Mouse (Mus musculus): Measurements from ENCODE around the gene Adgrd1. TPM values are rescaled to one million over a fixed set of nuclear protein-coding genes. Genes with fewer than 3 reads are reported as not detected.

Adgrd1 gene
- polyA plus RNA-seq, 1 experiment from 2014 or later: 1.8 TPM

DNA sequence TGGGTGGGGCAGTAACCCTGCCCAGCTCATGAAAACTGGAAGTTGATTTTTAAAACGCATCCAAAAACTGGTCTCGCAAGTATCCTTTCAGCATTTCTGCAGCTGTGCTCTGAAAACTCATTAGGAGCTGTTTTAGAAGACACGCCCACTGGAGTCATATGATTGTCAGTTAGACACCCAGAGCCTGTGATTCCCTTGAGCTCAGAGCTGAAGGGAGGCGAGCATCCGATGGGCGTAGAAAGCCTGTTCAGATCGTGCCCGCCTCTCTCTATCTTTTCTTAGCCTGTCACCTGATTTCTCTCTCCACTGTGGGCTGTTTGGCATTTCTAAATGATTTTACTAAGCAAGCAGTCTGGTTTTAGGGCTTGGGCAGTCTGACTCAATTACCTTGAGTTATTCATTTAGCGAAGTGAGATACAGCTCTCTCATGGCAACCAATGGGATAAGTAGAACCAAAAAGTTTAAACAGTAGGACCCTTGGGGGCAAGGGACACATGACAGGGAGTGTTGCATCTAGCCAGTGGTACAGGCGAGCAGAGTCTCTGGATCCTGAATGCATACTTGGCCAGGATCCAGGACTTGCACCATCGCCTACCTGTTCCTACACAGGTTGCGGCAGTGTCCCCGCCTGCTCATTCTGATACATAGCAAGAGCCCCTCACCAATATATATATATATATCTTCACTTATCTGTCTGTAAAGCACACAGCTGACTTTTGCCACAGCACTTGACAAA is 17.4 kb downstream of the Adgrd1 start:
- Histone ChIP-seq H3K9ac (replicated peaks; ENCODE audit: low read depth) (no peak overlapping the region), H3K4me3 (ENCODE audit: low read depth, low read length) (no peak overlapping the region), H3K36me3 (ENCODE audit: insufficient read depth, low read length) (no peaks in the 10 kb centered on the region), H3K9me3 (ENCODE audit: low read length) (no peaks in the 10 kb centered on the region), H3K27ac (ENCODE audit: low read length) (no peak overlapping the region), H3K4me2 (replicated peaks; ENCODE audit: low read depth, low read length) (no peak overlapping the region), H3K27me3 (replicated peaks; ENCODE audit: insufficient read depth, low read length) (no peaks in the 10 kb centered on the region), H3K4me1 (ENCODE audit: insufficient read depth, low read depth, low read length) (no peaks in the 10 kb centered on the region)
- TF ChIP-seq EP300 (IDR thresholded peaks at IDR 0.05): no peak
- TF ChIP-seq CTCF (IDR thresholded peaks at IDR 0.05): no peak
- 65% methylated on average over 13 of the region's 13 CpGs for WGBS
- ATAC-seq (no peak), DNase-seq (ENCODE audit: low spot score) (peak; percentile 5)

DNA sequence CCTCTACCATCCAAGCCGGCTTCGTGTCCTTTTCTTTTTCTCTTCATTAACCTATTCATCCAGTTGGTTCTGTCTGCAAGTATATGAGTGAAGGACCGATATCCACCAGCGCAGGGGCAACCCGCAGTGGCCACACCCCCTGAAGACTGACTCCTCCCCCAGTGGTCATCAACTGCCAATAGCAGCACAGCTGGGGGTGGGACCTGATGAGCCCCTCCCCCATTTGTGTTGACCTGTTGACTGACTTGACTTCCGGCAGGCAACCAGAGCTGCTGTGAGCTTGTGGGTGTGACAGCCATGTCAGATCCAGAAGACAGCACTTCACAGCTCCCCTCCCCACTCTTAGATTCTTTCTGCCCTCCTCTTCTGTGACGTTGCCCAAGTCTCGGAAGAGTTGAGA is 19.7 kb downstream of the Adgrd1 start:
- Histone ChIP-seq H3K27ac (ENCODE audit: low read length) (no peak overlapping the region), H3K4me3 (ENCODE audit: low read depth, low read length) (no peak overlapping the region), H3K4me2 (replicated peaks; ENCODE audit: low read depth, low read length) (no peak overlapping the region), H3K27me3 (replicated peaks; ENCODE audit: insufficient read depth, low read length) (no peaks in the 10 kb centered on the region), H3K4me1 (ENCODE audit: insufficient read depth, low read depth, low read length) (no peaks in the 10 kb centered on the region), H3K9me3 (ENCODE audit: low read length) (no peaks in the 10 kb centered on the region), H3K36me3 (ENCODE audit: insufficient read depth, low read length) (no peaks in the 10 kb centered on the region), H3K9ac (replicated peaks; ENCODE audit: low read depth) (no peak overlapping the region)
- WGBS: 75% methylated on average over 8 of the region's 8 CpGs
- TF ChIP-seq EP300 (IDR thresholded peaks at IDR 0.05): no peak
- no peak for TF ChIP-seq CTCF (IDR thresholded peaks at IDR 0.05)
- no peak for DNase-seq (ENCODE audit: low spot score)
- ATAC-seq: no peak

DNA sequence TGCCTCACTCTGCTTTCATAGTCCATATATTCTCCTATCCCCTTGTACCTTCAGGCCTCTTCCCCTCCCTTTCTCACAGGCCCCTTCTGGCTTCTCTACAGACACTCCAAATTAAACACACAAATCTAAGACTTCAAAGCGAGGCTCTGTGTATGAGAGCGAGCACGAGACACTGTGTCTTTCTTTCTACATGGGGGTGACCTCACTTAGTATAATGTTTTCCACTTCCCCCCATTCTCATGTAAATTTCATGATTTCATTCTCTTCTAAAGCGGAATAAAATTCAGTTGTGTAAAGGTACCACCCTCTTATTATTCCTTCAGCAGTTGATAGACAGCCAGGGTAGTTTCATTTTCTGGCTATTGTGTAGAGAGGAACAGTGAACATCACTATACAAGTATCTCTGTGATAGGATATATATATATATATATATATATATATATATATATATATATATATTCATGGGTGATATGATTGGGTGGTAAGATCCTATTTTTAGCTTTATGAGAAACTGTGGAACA is 21.1 kb downstream of the Adgrd1 start:
- Histone ChIP-seq H3K4me2 (replicated peaks; ENCODE audit: low read depth, low read length) (no peak overlapping the region), H3K36me3 (ENCODE audit: insufficient read depth, low read length) (no peaks in the 10 kb centered on the region), H3K4me1 (ENCODE audit: insufficient read depth, low read depth, low read length) (no peaks in the 10 kb centered on the region), H3K27me3 (replicated peaks; ENCODE audit: insufficient read depth, low read length) (no peaks in the 10 kb centered on the region), H3K27ac (ENCODE audit: low read length) (no peak overlapping the region), H3K4me3 (ENCODE audit: low read depth, low read length) (no peak overlapping the region), H3K9ac (replicated peaks; ENCODE audit: low read depth) (no peak overlapping the region), H3K9me3 (ENCODE audit: low read length) (no peaks in the 10 kb centered on the region)
- 53% methylated on average over 4 of the region's 4 CpGs for WGBS
- DNase-seq (ENCODE audit: low spot score) (no peak), ATAC-seq (no peak)
- TF ChIP-seq CTCF (IDR thresholded peaks at IDR 0.05) (no peak), EP300 (IDR thresholded peaks at IDR 0.05) (no peak)

DNA sequence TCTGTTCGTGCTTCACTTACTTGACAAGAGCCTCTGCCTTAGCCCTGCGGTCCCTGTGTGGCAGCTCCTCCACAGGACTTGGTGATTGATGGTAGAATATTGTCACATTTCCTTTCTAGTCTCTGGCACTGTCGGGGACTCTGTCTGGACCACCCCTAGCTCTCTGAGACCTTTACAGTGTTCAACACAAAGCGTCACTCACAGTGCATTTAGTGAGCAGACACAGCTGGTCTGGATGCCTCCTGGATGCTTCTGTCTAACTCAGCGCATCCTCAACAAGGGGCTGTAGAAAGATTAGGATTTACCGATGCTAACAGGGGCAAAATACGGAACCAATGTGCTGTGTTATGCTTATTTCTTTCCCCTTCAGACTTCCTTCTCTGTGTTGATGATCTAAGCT is 22.0 kb downstream of the Adgrd1 start:
- H3K36me3 ChIP-seq (ENCODE audit: insufficient read depth, low read length): no peaks in the 10 kb centered on the region

DNA sequence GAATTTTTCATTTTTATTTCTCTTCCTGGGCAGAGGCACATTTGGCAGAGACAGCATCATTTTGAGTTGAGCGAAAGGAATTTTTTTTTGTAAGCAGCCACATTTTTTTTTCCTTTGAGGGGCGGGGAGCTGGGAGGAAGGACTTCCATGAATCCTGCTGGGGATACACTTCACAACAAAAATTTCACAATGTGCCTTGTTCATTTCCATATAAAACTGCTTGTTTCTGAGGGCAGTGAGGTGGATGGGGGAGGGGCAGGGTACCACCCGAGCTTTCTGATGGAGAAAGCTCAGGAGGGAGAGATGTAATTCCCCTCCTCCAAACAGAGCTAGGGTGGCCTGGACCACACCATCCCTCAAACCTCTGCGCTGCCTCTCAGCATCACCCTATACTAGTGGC is 22.6 kb downstream of the Adgrd1 start:
- Histone ChIP-seq H3K9ac (replicated peaks; ENCODE audit: low read depth) (no peak overlapping the region), H3K4me3 (ENCODE audit: low read depth, low read length) (no peak overlapping the region), H3K27ac (ENCODE audit: low read length) (no peak overlapping the region), H3K27me3 (replicated peaks; ENCODE audit: insufficient read depth, low read length) (no peaks in the 10 kb centered on the region), H3K4me1 (ENCODE audit: insufficient read depth, low read depth, low read length) (no peaks in the 10 kb centered on the region), H3K9me3 (ENCODE audit: low read length) (no peaks in the 10 kb centered on the region), H3K36me3 (ENCODE audit: insufficient read depth, low read length) (no peaks in the 10 kb centered on the region), H3K4me2 (replicated peaks; ENCODE audit: low read depth, low read length) (no peak overlapping the region)
- no peak for TF ChIP-seq CTCF (IDR thresholded peaks at IDR 0.05)
- TF ChIP-seq EP300 (IDR thresholded peaks at IDR 0.05): no peak
- DNase-seq (ENCODE audit: low spot score): no peak
- WGBS: 57% methylated on average over 4 of the region's 4 CpGs
- no peak for ATAC-seq

More for the DNA sequence above, 22.0 kb downstream of the Adgrd1 start:
- ATAC-seq (no peak), DNase-seq (ENCODE audit: low spot score) (no peak)
- TF ChIP-seq EP300 (IDR thresholded peaks at IDR 0.05) (no peak), CTCF (IDR thresholded peaks at IDR 0.05) (no peak)
- Histone ChIP-seq H3K4me1 (ENCODE audit: insufficient read depth, low read depth, low read length) (no peaks in the 10 kb centered on the region), H3K9ac (replicated peaks; ENCODE audit: low read depth) (no peak overlapping the region), H3K4me2 (replicated peaks; ENCODE audit: low read depth, low read length) (no peak overlapping the region), H3K27me3 (replicated peaks; ENCODE audit: insufficient read depth, low read length) (no peaks in the 10 kb centered on the region), H3K9me3 (ENCODE audit: low read length) (no peaks in the 10 kb centered on the region), H3K27ac (ENCODE audit: low read length) (no peak overlapping the region), H3K4me3 (ENCODE audit: low read depth, low read length) (no peak overlapping the region)
- whole genome bisulfite sequencing: 50% methylated on average over 7 of the region's 7 CpGs

DNA sequence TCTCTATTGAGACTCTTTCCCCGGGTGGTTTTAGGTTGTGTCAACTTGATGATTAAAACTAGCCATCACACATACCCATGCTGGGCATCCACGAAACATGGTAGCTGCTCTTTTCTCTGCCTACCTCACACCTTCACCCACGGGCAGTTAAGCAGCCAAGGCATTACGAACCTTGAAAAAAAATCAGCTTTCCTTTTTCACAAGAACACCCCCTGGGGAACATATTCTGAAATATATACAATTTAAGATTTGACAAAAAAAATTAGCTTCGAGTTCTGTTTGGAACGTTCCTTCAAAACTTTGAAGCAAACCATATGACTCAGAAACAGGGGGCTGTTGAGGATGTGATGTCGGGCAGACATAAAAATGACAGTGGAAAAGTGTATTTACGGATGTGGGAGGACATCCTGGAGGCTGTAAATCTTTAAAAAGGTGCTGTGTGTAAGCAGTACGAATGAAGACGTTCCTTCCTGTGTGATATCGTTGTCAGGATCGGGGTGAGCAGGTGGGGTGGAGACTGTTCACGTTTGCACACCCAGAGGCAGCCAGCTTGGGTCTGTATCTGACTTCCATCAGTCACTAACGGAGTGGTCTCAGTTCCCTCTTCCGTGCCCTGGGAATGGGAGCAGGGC is 25.2 kb downstream of the Adgrd1 start:
- DNase-seq (ENCODE audit: low spot score) (no peak), ATAC-seq (no peak)
- Histone ChIP-seq H3K36me3 (ENCODE audit: insufficient read depth, low read length) (no peaks in the 10 kb centered on the region), H3K4me1 (ENCODE audit: insufficient read depth, low read depth, low read length) (no peaks in the 10 kb centered on the region), H3K4me2 (replicated peaks; ENCODE audit: low read depth, low read length) (no peak overlapping the region), H3K9ac (replicated peaks; ENCODE audit: low read depth) (no peak overlapping the region), H3K4me3 (ENCODE audit: low read depth, low read length) (no peak overlapping the region), H3K27me3 (replicated peaks; ENCODE audit: insufficient read depth, low read length) (no peaks in the 10 kb centered on the region), H3K27ac (ENCODE audit: low read length) (no peak overlapping the region), H3K9me3 (ENCODE audit: low read length) (no peaks in the 10 kb centered on the region)
- TF ChIP-seq EP300 (IDR thresholded peaks at IDR 0.05) (no peak), CTCF (IDR thresholded peaks at IDR 0.05) (no peak)
- 73% methylated on average over 15 of the region's 15 CpGs for WGBS

Data from lung, postnatal 0 days (tissue).